Mouse (Mus musculus): ENCODE results near the gene Atp11c. TPM values are rescaled to one million over a fixed set of nuclear protein-coding genes. Genes with fewer than 3 reads are reported as not detected.

Atp11c gene
- polyA plus RNA-seq (2016; fragmentation: Nextera tagmentation; extraction: Ambion mirVana), result 16.6 and 16.9 TPM in 2 replicates

- no peaks in the 10 kb centered on the region for H3K4me1 ChIP-seq
- H3K27me3 ChIP-seq (replicated peaks; ENCODE audit: low read depth, poor library complexity, severe bottlenecking), result no peaks in the 10 kb centered on the region
- 88% methylated on average over 2 of the region's 2 CpGs for WGBS
- H3K27ac ChIP-seq (replicated peaks), result no peak within 1 kb of the TSS
- no peaks in the 10 kb centered on the region for H3K9me3 ChIP-seq
- no peaks in the 10 kb centered on the region for H3K36me3 ChIP-seq (replicated peaks)
- no peak within 1 kb of the TSS for H3K4me3 ChIP-seq
- no peak for DNase-seq (ENCODE audit: low spot score)
Observed at GRCm38 (mm10) chrX:60592598-60592997, at the start of gene Atp11c. Gene Atp11c (minus strand): TSS chrX:60592698.

- DNase-seq (ENCODE audit: low spot score), result no peak
- 49% methylated on average over 3 of the region's 3 CpGs for WGBS
- Histone ChIP-seq H3K36me3 (replicated peaks) (no peaks in the 10 kb centered on the region), H3K4me3 (no peak overlapping the region), H3K27ac (replicated peaks) (no peak overlapping the region), H3K9me3 (no peaks in the 10 kb centered on the region), H3K4me1 (no peaks in the 10 kb centered on the region), H3K27me3 (replicated peaks; ENCODE audit: low read depth, poor library complexity, severe bottlenecking) (no peaks in the 10 kb centered on the region)
Observed at GRCm38 (mm10) chrX:60609202-60609601, 16.7 kb upstream of the Atp11c start.

GRCm38 (mm10) chrX:60570539-60570938 is 22.0 kb downstream of the Atp11c start:
- no peak overlapping the region for H3K27ac ChIP-seq (replicated peaks)

GRCm38 (mm10) chrX:60569047-60569446 is 23.5 kb downstream of the Atp11c start:
- Histone ChIP-seq H3K36me3 (replicated peaks) (no peaks in the 10 kb centered on the region), H3K4me3 (no peak overlapping the region), H3K9me3 (no peaks in the 10 kb centered on the region), H3K27me3 (replicated peaks; ENCODE audit: low read depth, poor library complexity, severe bottlenecking) (no peaks in the 10 kb centered on the region), H3K27ac (replicated peaks) (no peak overlapping the region), H3K4me1 (no peaks in the 10 kb centered on the region)
- no peak for DNase-seq (ENCODE audit: low spot score)

More at GRCm38 (mm10) chrX:60570539-60570938, 22.0 kb downstream of the Atp11c start:
- 37% methylated on average over 1 of the region's 1 CpGs for WGBS
- no peaks in the 10 kb centered on the region for H3K36me3 ChIP-seq (replicated peaks)
- H3K4me3 ChIP-seq, result no peak overlapping the region
- H3K27me3 ChIP-seq (replicated peaks; ENCODE audit: low read depth, poor library complexity, severe bottlenecking), result no peaks in the 10 kb centered on the region
- no peaks in the 10 kb centered on the region for H3K9me3 ChIP-seq
- no peaks in the 10 kb centered on the region for H3K4me1 ChIP-seq
- DNase-seq (ENCODE audit: low spot score), result no peak

- H3K36me3 ChIP-seq (replicated peaks), result no peaks in the 10 kb centered on the region
- WGBS, result 39% methylated on average over 4 of the region's 4 CpGs
- peak; percentile 11 for DNase-seq (ENCODE audit: low spot score)
Observed at GRCm38 (mm10) chrX:60555242-60555641, 37.3 kb downstream of the Atp11c start.

GRCm38 (mm10) chrX:60547444-60548304 is 44.8 kb downstream of the Atp11c start:
- Histone ChIP-seq H3K4me3 (peak overlapping the region; percentile 64), H3K27ac (replicated peaks) (peak overlapping the region; percentile 89), H3K4me1 (0 out of 2 replicates have a peak, but pooled peaks cover 5% of the 10 kb centered on the region), H3K36me3 (replicated peaks) (no peaks in the 10 kb centered on the region), H3K9me3 (0 out of 2 replicates have a peak, but pooled peaks cover 2% of the 10 kb centered on the region), H3K27me3 (replicated peaks; ENCODE audit: low read depth, poor library complexity, severe bottlenecking) (peaks cover 22% of the 10 kb centered on the region; the same call in 1 of the 2 replicates)
- peak; percentile 67 for DNase-seq (ENCODE audit: low spot score)
- 39% methylated on average over 101 of the region's 113 CpGs for WGBS

More at GRCm38 (mm10) chrX:60555242-60555641, 37.3 kb downstream of the Atp11c start:
- no peaks in the 10 kb centered on the region for H3K27me3 ChIP-seq (replicated peaks; ENCODE audit: low read depth, poor library complexity, severe bottlenecking)
- H3K27ac ChIP-seq (replicated peaks), result no peak overlapping the region
- H3K4me1 ChIP-seq, result no peaks in the 10 kb centered on the region
- no peak overlapping the region for H3K4me3 ChIP-seq
- H3K9me3 ChIP-seq, result 0 out of 2 replicates have a peak, but pooled peaks cover 2% of the 10 kb centered on the region

GRCm38 (mm10) chrX:60547098-60547443 is 45.4 kb downstream of the Atp11c start:
- H3K9me3 ChIP-seq, result 0 out of 2 replicates have a peak, but pooled peaks cover 2% of the 10 kb centered on the region
- no peaks in the 10 kb centered on the region for H3K36me3 ChIP-seq (replicated peaks)
- H3K4me1 ChIP-seq, result 0 out of 2 replicates have a peak, but pooled peaks cover 5% of the 10 kb centered on the region
- H3K4me3 ChIP-seq, result peak overlapping the region; percentile 64
- H3K27ac ChIP-seq (replicated peaks), result peak overlapping the region; percentile 89
- DNase-seq (ENCODE audit: low spot score), result no peak
- 22% methylated on average over 16 of the region's 16 CpGs for WGBS
- peaks cover 22% of the 10 kb centered on the region; the same call in 1 of the 2 replicates for H3K27me3 ChIP-seq (replicated peaks; ENCODE audit: low read depth, poor library complexity, severe bottlenecking)

- 0 out of 2 replicates have a peak, but pooled peaks cover 2% of the 10 kb centered on the region for H3K9me3 ChIP-seq
- 0 out of 2 replicates have a peak, but pooled peaks cover 5% of the 10 kb centered on the region for H3K4me1 ChIP-seq
- H3K27ac ChIP-seq (replicated peaks), result no peak overlapping the region
- 24% methylated on average over 3 of the region's 3 CpGs for WGBS
- DNase-seq (ENCODE audit: low spot score), result no peak
- H3K36me3 ChIP-seq (replicated peaks), result no peaks in the 10 kb centered on the region
- H3K27me3 ChIP-seq (replicated peaks; ENCODE audit: low read depth, poor library complexity, severe bottlenecking), result peaks cover 22% of the 10 kb centered on the region; the same call in 1 of the 2 replicates
- H3K4me3 ChIP-seq, result no peak overlapping the region
Observed at GRCm38 (mm10) chrX:60545906-60546305, 46.6 kb downstream of the Atp11c start.

GRCm38 (mm10) chrX:60545444-60545843 is 47.1 kb downstream of the Atp11c start:
- Histone ChIP-seq H3K36me3 (replicated peaks) (no peaks in the 10 kb centered on the region), H3K9me3 (no peaks in the 10 kb centered on the region), H3K27me3 (replicated peaks; ENCODE audit: low read depth, poor library complexity, severe bottlenecking) (peaks cover 22% of the 10 kb centered on the region; the same call in 1 of the 2 replicates), H3K27ac (replicated peaks) (no peak overlapping the region), H3K4me3 (no peak overlapping the region), H3K4me1 (0 out of 2 replicates have a peak, but pooled peaks cover 5% of the 10 kb centered on the region)
- DNase-seq (ENCODE audit: low spot score), result no peak
- WGBS, result 12% methylated on average over 1 of the region's 1 CpGs

GRCm38 (mm10) chrX:60544098-60544497 is 48.4 kb downstream of the Atp11c start:
- Histone ChIP-seq H3K36me3 (replicated peaks) (no peaks in the 10 kb centered on the region), H3K9me3 (no peaks in the 10 kb centered on the region), H3K4me1 (0 out of 2 replicates have a peak, but pooled peaks cover 5% of the 10 kb centered on the region), H3K4me3 (no peak overlapping the region), H3K27ac (replicated peaks) (no peak overlapping the region), H3K27me3 (replicated peaks; ENCODE audit: low read depth, poor library complexity, severe bottlenecking) (peaks cover 20% of the 10 kb centered on the region; the same call in 1 of the 2 replicates)
- peak; percentile 8 for DNase-seq (ENCODE audit: low spot score)
- WGBS, result 39% methylated on average over 4 of the region's 4 CpGs

- 59% methylated on average over 1 of the region's 1 CpGs for WGBS
- H3K4me1 ChIP-seq, result 0 out of 2 replicates have a peak, but pooled peaks cover 2% of the 10 kb centered on the region
- no peak overlapping the region for H3K4me3 ChIP-seq
- no peaks in the 10 kb centered on the region for H3K36me3 ChIP-seq (replicated peaks)
- 0 out of 2 replicates have a peak, but pooled peaks cover 11% of the 10 kb centered on the region for H3K27me3 ChIP-seq (replicated peaks; ENCODE audit: low read depth, poor library complexity, severe bottlenecking)
- H3K27ac ChIP-seq (replicated peaks), result no peak overlapping the region
- DNase-seq (ENCODE audit: low spot score), result no peak
- no peaks in the 10 kb centered on the region for H3K9me3 ChIP-seq
Observed at GRCm38 (mm10) chrX:60542901-60543300, 49.6 kb downstream of the Atp11c start.

GRCm38 (mm10) chrX:60539149-60539548 is 53.3 kb downstream of the Atp11c start, which contains the start of gene Gm7073:
Gene Gm7073 (minus strand): TSS chrX:60539249.
- 0 out of 2 replicates have a peak, but pooled peaks cover 2% of the 10 kb centered on the region for H3K4me1 ChIP-seq
- no peak within 1 kb of the TSS for H3K27ac ChIP-seq (replicated peaks)
- H3K9me3 ChIP-seq, result no peaks in the 10 kb centered on the region
- H3K36me3 ChIP-seq (replicated peaks), result no peaks in the 10 kb centered on the region
- H3K4me3 ChIP-seq, result no peak within 1 kb of the TSS
- no peak for DNase-seq (ENCODE audit: low spot score)
- 0 out of 2 replicates have a peak, but pooled peaks cover 3% of the 10 kb centered on the region for H3K27me3 ChIP-seq (replicated peaks; ENCODE audit: low read depth, poor library complexity, severe bottlenecking)
